Mouse (Mus musculus): ENCODE results near the gene Evpl.

DNA sequence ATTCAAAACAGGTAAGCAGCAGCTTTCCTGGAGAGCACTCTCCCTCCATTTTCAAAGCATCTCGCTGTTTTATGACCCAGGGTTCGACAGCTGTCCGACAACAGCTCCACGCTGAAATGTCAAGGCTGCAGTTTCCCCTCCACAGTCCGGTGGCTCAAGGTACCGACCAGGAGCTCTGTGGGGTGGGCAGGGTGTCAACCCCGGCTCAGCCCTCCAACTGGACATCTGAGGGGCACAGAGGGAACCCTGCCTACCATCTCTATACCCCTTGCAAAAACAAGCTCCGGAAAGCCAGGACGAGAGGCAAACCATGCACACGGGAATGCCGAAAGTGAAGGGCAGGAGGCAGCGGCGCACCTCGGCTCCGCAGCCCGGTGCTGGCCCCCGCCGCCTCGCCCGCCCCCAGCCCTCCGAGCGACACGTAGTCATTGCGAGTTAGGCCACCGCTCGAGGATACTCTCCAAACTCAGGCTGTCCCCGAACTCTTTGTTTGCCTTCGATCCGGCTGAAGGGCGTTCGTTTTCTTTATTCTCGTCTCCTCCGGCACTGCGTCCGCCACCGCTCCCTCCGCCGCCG lies 35.7 kb upstream of the Evpl start:
- TF ChIP-seq CTCF (IDR thresholded peaks at IDR 0.05; ENCODE audit: borderline replicate concordance, control insufficient read depth, extremely low read depth, insufficient read depth, low read length, poor library complexity) (no peak), POLR2A (IDR thresholded peaks at IDR 0.05; ENCODE audit: control insufficient read depth, extremely low read depth, insufficient read depth, low read length, poor library complexity) (no peak)

All from thymus, adult 2 months (tissue).